Mouse (Mus musculus) ES-Bruce4 (cell line): ENCODE results near the gene Adgre4.

ENCODE experiments used
- CTCF ChIP-seq: IDR thresholded peaks from one replicate; pipeline ENCODE4 v1.8.1; 2011; ENCODE audit warnings: low read depth, low read length
- POLR2A ChIP-seq: IDR thresholded peaks from one replicate; pipeline ENCODE4 v1.8.1; 2011; ENCODE audit warnings: low read length; ENCODE audit not compliant: insufficient read depth

DNA sequence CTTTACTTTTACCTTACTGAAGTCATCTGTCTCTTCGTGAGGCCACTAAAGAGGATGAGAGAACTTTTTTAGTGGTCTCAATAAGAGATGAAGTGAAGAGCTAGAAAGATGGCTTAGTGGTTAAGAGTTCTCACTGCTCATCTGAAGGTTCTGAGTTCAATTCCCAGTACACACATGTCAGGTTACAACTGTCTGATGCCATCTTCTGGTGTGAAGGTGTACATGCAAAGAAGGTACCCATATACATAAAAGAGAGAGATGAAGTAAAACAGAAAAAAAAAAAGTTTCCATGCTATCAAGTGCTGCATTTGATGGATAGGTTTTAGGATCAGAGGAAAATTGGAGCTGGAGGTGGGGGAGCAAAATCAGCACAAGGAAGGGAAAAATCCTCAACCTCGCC lies 135.1 kb downstream of the Adgre4 start:
- TF ChIP-seq CTCF: no peak
- TF ChIP-seq POLR2A: no peak
